Comparison of ENCODE assay signal across 26 mouse cellular contexts in genomic region chr13:38211122-38211521, GRCm38 (mm10). TPM values are rescaled to one million over a fixed set of nuclear protein-coding genes. Genes with fewer than 3 reads are reported as not detected.
DNase-seq lines count a peak whose midpoint lies in the region; ATAC-seq and TF ChIP-seq lines count a peak whose summit lies in the region.
"Had no signal": no experiment of that assay in that cellular context is flagged by ENCODE, and none has a peak within 500 bp of the region (broad histone marks: within the 10 kb centered on the region; RNA-seq: fewer than 3 reads in every experiment).

No protein-coding gene starts in this region.

- H3K4me1 ChIP-seq in intestine, embryonic 14.5 days (replicated peaks; ENCODE audit: control insufficient read depth, insufficient read depth, low read length) = peaks cover 2% of the 10 kb centered on the region
- H3K4me1 ChIP-seq in intestine, embryonic 15.5 days (replicated peaks) = peaks cover 3% of the 10 kb centered on the region; the same call in 1 of the 2 replicates
- peaks cover 7 to 12% of the 10 kb centered on the region in 2 experiments; a peak in 2 of 4 replicates for H3K4me1 ChIP-seq in MEL (ENCODE audit: control insufficient read depth in 1 of 2, insufficient read depth in 2 of 2, low read length in 2 of 2)

- peak; percentile 43 to 66; a peak in 2 of 4 replicates for TF ChIP-seq EP300 in MEL (IDR thresholded peaks at IDR 0.05; ENCODE audit: low read depth in 1 of 2, low read length in 2 of 2)

- peak; percentile 32 for DNase-seq in intestine, embryonic 14.5 days (ENCODE audit: low spot score)
- peak; percentile 63 for DNase-seq in MEL (ENCODE audit: low read depth, low spot score)
- no peak for DNase-seq in right cerebral cortex, postnatal 4 days
- no peak for DNase-seq in urinary bladder, postnatal 25 days (ENCODE audit: low spot score)
- DNase-seq: adrenal gland, adult 2 months; adrenal gland, postnatal 10 days; adrenal gland, postnatal 25 days; cerebellum, adult 11 months; cerebellum, adult 18-20 months; cerebellum, adult 8-10 months; cerebellum, adult 9-11 months; cerebellum, postnatal 14 days; cerebellum, postnatal 36 days; embryo, embryonic 11 days had no signal

- no peak overlapping the region for H3K4me2 ChIP-seq in intestine, embryonic 14.5 days (ENCODE audit: low read length)
- no peak overlapping the region for H3K4me2 ChIP-seq in intestine, embryonic 15.5 days (replicated peaks)
- H3K4me2 ChIP-seq: embryonic facial prominence, embryonic 13.5 days; embryonic facial prominence, embryonic 15.5 days; forebrain, embryonic 12.5 days had no signal

- no peaks in the 10 kb centered on the region for H3K27me3 ChIP-seq in intestine, embryonic 14.5 days (replicated peaks; ENCODE audit: control insufficient read depth, insufficient read depth, low read length)
- no peaks in the 10 kb centered on the region for H3K27me3 ChIP-seq in intestine, embryonic 15.5 days (replicated peaks)
- H3K27me3 ChIP-seq in MEL (ENCODE audit: control insufficient read depth in 1 of 2, insufficient read depth in 2 of 2, low read length in 2 of 2) = no peaks in the 10 kb centered on the region
- H3K27me3 ChIP-seq: CH12.LX; embryonic facial prominence, embryonic 13.5 days; embryonic facial prominence, embryonic 15.5 days; forebrain, embryonic 12.5 days had no signal

- H3K4me3 ChIP-seq in intestine, embryonic 14.5 days (ENCODE audit: low read depth, low read length) = no peak overlapping the region
- H3K4me3 ChIP-seq in intestine, embryonic 15.5 days (replicated peaks) = no peak overlapping the region
- no peak overlapping the region for H3K4me3 ChIP-seq in MEL (ENCODE audit: control insufficient read depth in 1 of 2, insufficient read depth in 1 of 2, low read depth in 2 of 2, low read length in 2 of 2)
- H3K4me3 ChIP-seq: embryonic facial prominence, embryonic 13.5 days; embryonic facial prominence, embryonic 15.5 days; erythroblast, embryonic 14.5 days; forebrain, embryonic 10.5 days; forebrain, embryonic 12.5 days had no signal

- H3K27ac ChIP-seq in intestine, embryonic 14.5 days (ENCODE audit: low read depth) = no peak overlapping the region
- no peak overlapping the region for H3K27ac ChIP-seq in intestine, embryonic 15.5 days
- H3K27ac ChIP-seq in MEL (ENCODE audit: control insufficient read depth, low read depth, low read length) = no peak overlapping the region
- H3K27ac ChIP-seq: embryonic facial prominence, embryonic 13.5 days; embryonic facial prominence, embryonic 15.5 days; forebrain, embryonic 10.5 days; forebrain, embryonic 12.5 days had no signal

- no peak for ATAC-seq in intestine, embryonic 14.5 days (replicated peaks; ENCODE audit: low FRiP score, low TSS enrichment, low read depth)
- no peak for ATAC-seq in intestine, embryonic 15.5 days
- peak; percentile 74 for ATAC-seq in megakaryocyte-erythroid progenitor cell, adult 5-6 weeks (replicated peaks; ENCODE audit: low FRiP score, low TSS enrichment, poor library complexity, severe bottlenecking)
- ATAC-seq: CD4-positive, CD25-positive, alpha-beta regulatory T cell, adult 4 months; forebrain, embryonic 14.5 days; forebrain, embryonic 16.5 days had no signal

- no peak for TF ChIP-seq CTCF in MEL (IDR thresholded peaks at IDR 0.05 in 2 of 3, conservative IDR thresholded peaks at IDR 0.05 in 1 of 3; ENCODE audit: control insufficient read depth in 1 of 3, insufficient read depth in 1 of 3, low read depth in 2 of 3, low read length in 3 of 3, poor library complexity in 1 of 3, severe bottlenecking in 1 of 3)

- TF ChIP-seq POLR2A in MEL (IDR thresholded peaks at IDR 0.05; ENCODE audit: control insufficient read depth in 1 of 2, insufficient read depth in 1 of 2, low read depth in 1 of 2, low read length in 2 of 2, poor library complexity in 1 of 2) = no peak

- H3K79me2 ChIP-seq in MEL (ENCODE audit: control insufficient read depth, insufficient read depth, low read length, poor library complexity) = peaks cover 27% of the 10 kb centered on the region

- TF ChIP-seq RAD21 in MEL (IDR thresholded peaks at IDR 0.05; ENCODE audit: low read depth, low read length) = no peak

- 95% methylated on average over 5 of the region's 5 CpGs for WGBS in intestine, embryonic 14.5 days
- WGBS in intestine, embryonic 15.5 days = 88% methylated on average over 5 of the region's 5 CpGs

- no peak overlapping the region for H3K9ac ChIP-seq in intestine, embryonic 14.5 days (ENCODE audit: low read length)
- H3K9ac ChIP-seq in intestine, embryonic 15.5 days = no peak overlapping the region
- H3K9ac ChIP-seq in MEL (ENCODE audit: control insufficient read depth, low read depth, low read length, poor library complexity, severe bottlenecking) = no peak overlapping the region
- H3K9ac ChIP-seq: embryonic facial prominence, embryonic 13.5 days; embryonic facial prominence, embryonic 15.5 days; forebrain, embryonic 12.5 days had no signal

- peaks cover 59% of the 10 kb centered on the region for H3K36me3 ChIP-seq in intestine, embryonic 14.5 days (ENCODE audit: control insufficient read depth, insufficient read depth, low read length)
- peaks cover 10% of the 10 kb centered on the region for H3K36me3 ChIP-seq in intestine, embryonic 15.5 days
- peaks cover 33 to 35% of the 10 kb centered on the region in 2 experiments for H3K36me3 ChIP-seq in MEL (ENCODE audit: control insufficient read depth in 1 of 2, insufficient read depth in 2 of 2, low read length in 2 of 2)

- no peaks in the 10 kb centered on the region for H3K9me3 ChIP-seq in intestine, embryonic 14.5 days (ENCODE audit: control insufficient read depth, low read length)
- H3K9me3 ChIP-seq in intestine, embryonic 15.5 days = no peaks in the 10 kb centered on the region
- H3K9me3 ChIP-seq in MEL (replicated peaks; ENCODE audit: insufficient read depth, low read length) = no peaks in the 10 kb centered on the region
- H3K9me3 ChIP-seq: embryonic facial prominence, embryonic 13.5 days; embryonic facial prominence, embryonic 15.5 days; forebrain, embryonic 10.5 days; forebrain, embryonic 12.5 days; G1E had no signal

TF ChIP-seq in MEL, 35 proteins besides CTCF, POLR2A, EP300 and RAD21 (continues in another document):
- TF ChIP-seq HCFC1 (IDR thresholded peaks at IDR 0.05; ENCODE audit: low read depth, low read length) (no peak), BHLHE40 (IDR thresholded peaks at IDR 0.05; ENCODE audit: borderline replicate concordance, low read depth, low read length) (no peak), GATA1 (IDR thresholded peaks at IDR 0.05; ENCODE audit: low read depth, low read length) (peak; percentile 57), MYC (IDR thresholded peaks at IDR 0.05; ENCODE audit: low read depth, low read length) (no peak), NELFE (IDR thresholded peaks at IDR 0.05; ENCODE audit: low read depth, low read length) (no peak), TCF12 (IDR thresholded peaks at IDR 0.05; ENCODE audit: low read depth, low read length) (0 out of 2 replicates have a peak, but pooled peaks have one; percentile 30), ZC3H11A (IDR thresholded peaks at IDR 0.05; ENCODE audit: low read depth, low read length) (no peak), ELF1 (IDR thresholded peaks at IDR 0.05; ENCODE audit: low read depth, low read length) (no peak), SMC3 (IDR thresholded peaks at IDR 0.05; ENCODE audit: low read depth, low read length) (no peak), CHD1 (IDR thresholded peaks at IDR 0.05; ENCODE audit: low read depth, low read length) (no peak), POLR2AphosphoS5 (IDR thresholded peaks at IDR 0.05; ENCODE audit: borderline replicate concordance, low read depth, low read length) (no peak), ZKSCAN1 (IDR thresholded peaks at IDR 0.05; ENCODE audit: low read depth, low read length) (no peak), ETS1 (IDR thresholded peaks at IDR 0.05; ENCODE audit: low read depth, low read length) (peak; percentile 93), ZMIZ1 (IDR thresholded peaks at IDR 0.05; ENCODE audit: low read depth, low read length) (no peak), TAL1 (IDR thresholded peaks at IDR 0.05; ENCODE audit: low read length) (peak; percentile 23; the same call in 1 of the 2 replicates), ZNF384 (IDR thresholded peaks at IDR 0.05; ENCODE audit: low read depth, low read length) (no peak), UBTF (IDR thresholded peaks at IDR 0.05; ENCODE audit: borderline replicate concordance, insufficient read depth, low read depth, low read length) (no peak), KAT2A (conservative IDR thresholded peaks at IDR 0.05; ENCODE audit: low read depth, low read length) (no peak), E2F4 (IDR thresholded peaks at IDR 0.05; ENCODE audit: borderline replicate concordance, low read depth, low read length) (no peak), USF1 (IDR thresholded peaks at IDR 0.05; ENCODE audit: low read depth, low read length) (no peak), RCOR1 (IDR thresholded peaks at IDR 0.05; ENCODE audit: low read depth, low read length) (peak; percentile 86), TBP (IDR thresholded peaks at IDR 0.05; ENCODE audit: low read depth, low read length) (no peak), MYB (IDR thresholded peaks at IDR 0.05; ENCODE audit: low read depth, low read length) (no peak), JUND (IDR thresholded peaks at IDR 0.05; ENCODE audit: low read depth, low read length) (no peak), MAX (IDR thresholded peaks at IDR 0.05; ENCODE audit: low read length) (no peak), MAFK (IDR thresholded peaks at IDR 0.05; ENCODE audit: borderline replicate concordance, low read depth, low read length) (no peak), POLR2AphosphoS2 (IDR thresholded peaks at IDR 0.05; ENCODE audit: low read length) (no peak), SIN3A (IDR thresholded peaks at IDR 0.05; ENCODE audit: low read length) (peak; percentile 56; the same call in 1 of the 2 replicates), NRF1 (IDR thresholded peaks at IDR 0.05; ENCODE audit: insufficient read depth, low read depth, low read length, poor library complexity, severe bottlenecking) (no peak), GABPA (IDR thresholded peaks at IDR 0.05; ENCODE audit: low read depth, low read length) (no peak), MXI1 (IDR thresholded peaks at IDR 0.05; ENCODE audit: low read depth, low read length) (peak; percentile 48; the same call in 1 of the 2 replicates)

RNA-seq across cellular contexts. Expression of gene Snrnp48, which starts 6.4 kb away (rescaled TPM):
- 42.1 and 42.9 TPM in 2 replicates for polyA plus RNA-seq in intestine, embryonic 14.5 days (2014; fragmentation: Nextera tagmentation; extraction: Ambion mirVana)
- 35.2 and 36.4 TPM in 2 replicates for polyA plus RNA-seq in intestine, embryonic 15.5 days (2015; fragmentation: Nextera tagmentation; extraction: Ambion mirVana)
- 45.8 and 63.2 TPM in 2 replicates for total RNA-seq in MEL (2012; rRNA removed)
- 100 to 1,000 TPM in 1 of 2 experiments, 10 to 100 TPM in 1; 60.4 to 134 TPM for polyA plus RNA-seq in MEL (2012; ENCODE audit: insufficient read depth in 1 of 2, insufficient read length in 2 of 2, low read depth in 1 of 2, low replicate concordance in 2 of 2, missing spikeins in 1 of 2)
- total RNA-seq in megakaryocyte-erythroid progenitor cell, adult 5-6 weeks (2014; fragmentation: Nextera tagmentation) = 58.4 and 90.2 TPM in 2 replicates
- total RNA-seq in megakaryocyte-erythroid progenitor cell, adult 5-6 weeks (2017) = 129 and 148 TPM in 2 replicates

Comparison
In these comparisons a context has a peak if more than half of its experiments do, and no peak if none do; other contexts are left out.
1. DNase-seq: peak in intestine, embryonic 14.5 days (single experiment) and MEL (single experiment); none in right cerebral cortex, postnatal 4 days (single experiment) and urinary bladder, postnatal 25 days (single experiment).